Mouse (Mus musculus): Measurements from ENCODE around the gene Rab7.

Gene Rab7

GRCm38 (mm10) chr6:88044577-88045405, at the start of gene Rab7:
Gene Rab7, minus strand, starts transcription at chr6:88045270.
- peak; percentile 75 for DNase-seq (ENCODE audit: extremely low spot score, low read depth, low spot score)

GRCm38 (mm10) chr6:88088971-88089370, 43.9 kb upstream of the Rab7 start:
- no peak for DNase-seq (ENCODE audit: extremely low spot score, low read depth, low spot score)

- DNase-seq (ENCODE audit: extremely low spot score, low read depth, low spot score), result peak; percentile 73
Measured at GRCm38 (mm10) chr6:88084278-88085151, 39.4 kb upstream of the Rab7 start, which contains the start of gene Rpn1. Gene Rpn1, plus strand, starts transcription at chr6:88084482.

- no peak for DNase-seq (ENCODE audit: extremely low spot score, low read depth, low spot score)
Measured at GRCm38 (mm10) chr6:88083672-88084071, 38.6 kb upstream of the Rab7 start.

- DNase-seq (ENCODE audit: extremely low spot score, low read depth, low spot score), result no peak
Measured at GRCm38 (mm10) chr6:88083095-88083494, 38.0 kb upstream of the Rab7 start.

GRCm38 (mm10) chr6:88075960-88076517, 31.0 kb upstream of the Rab7 start:
- no peak for DNase-seq (ENCODE audit: extremely low spot score, low read depth, low spot score)

- DNase-seq (ENCODE audit: extremely low spot score, low read depth, low spot score), result peak; percentile 90
Measured at GRCm38 (mm10) chr6:88074752-88075554, 29.9 kb upstream of the Rab7 start.

- DNase-seq (ENCODE audit: extremely low spot score, low read depth, low spot score), result no peak
Measured at GRCm38 (mm10) chr6:88071216-88071615, 26.1 kb upstream of the Rab7 start.

GRCm38 (mm10) chr6:88070468-88070867, 25.4 kb upstream of the Rab7 start:
- no peak for DNase-seq (ENCODE audit: extremely low spot score, low read depth, low spot score)

- DNase-seq (ENCODE audit: extremely low spot score, low read depth, low spot score), result no peak
Measured at GRCm38 (mm10) chr6:88068739-88069138, 23.7 kb upstream of the Rab7 start.

- no peak for DNase-seq (ENCODE audit: extremely low spot score, low read depth, low spot score)
Measured at GRCm38 (mm10) chr6:88067722-88068121, 22.7 kb upstream of the Rab7 start.

- DNase-seq (ENCODE audit: extremely low spot score, low read depth, low spot score), result no peak
Measured at GRCm38 (mm10) chr6:88065968-88066367, 20.9 kb upstream of the Rab7 start.

- no peak for DNase-seq (ENCODE audit: extremely low spot score, low read depth, low spot score)
Measured at GRCm38 (mm10) chr6:88065116-88065515, 20.0 kb upstream of the Rab7 start.

GRCm38 (mm10) chr6:88064072-88064642, 19.1 kb upstream of the Rab7 start:
- DNase-seq (ENCODE audit: extremely low spot score, low read depth, low spot score), result no peak

GRCm38 (mm10) chr6:88062398-88062797, 17.3 kb upstream of the Rab7 start:
- DNase-seq (ENCODE audit: extremely low spot score, low read depth, low spot score), result no peak

GRCm38 (mm10) chr6:88061406-88061805, 16.3 kb upstream of the Rab7 start:
- DNase-seq (ENCODE audit: extremely low spot score, low read depth, low spot score), result no peak

- DNase-seq (ENCODE audit: extremely low spot score, low read depth, low spot score), result no peak
Measured at GRCm38 (mm10) chr6:88060602-88061001, 15.5 kb upstream of the Rab7 start.

- DNase-seq (ENCODE audit: extremely low spot score, low read depth, low spot score), result no peak
Measured at GRCm38 (mm10) chr6:88059903-88060302, 14.8 kb upstream of the Rab7 start.

- no peak for DNase-seq (ENCODE audit: extremely low spot score, low read depth, low spot score)
Measured at GRCm38 (mm10) chr6:88056866-88057265, 11.8 kb upstream of the Rab7 start.

- no peak for DNase-seq (ENCODE audit: extremely low spot score, low read depth, low spot score)
Measured at GRCm38 (mm10) chr6:88055663-88056062, 10.6 kb upstream of the Rab7 start.
